In the genomic region with DNA sequence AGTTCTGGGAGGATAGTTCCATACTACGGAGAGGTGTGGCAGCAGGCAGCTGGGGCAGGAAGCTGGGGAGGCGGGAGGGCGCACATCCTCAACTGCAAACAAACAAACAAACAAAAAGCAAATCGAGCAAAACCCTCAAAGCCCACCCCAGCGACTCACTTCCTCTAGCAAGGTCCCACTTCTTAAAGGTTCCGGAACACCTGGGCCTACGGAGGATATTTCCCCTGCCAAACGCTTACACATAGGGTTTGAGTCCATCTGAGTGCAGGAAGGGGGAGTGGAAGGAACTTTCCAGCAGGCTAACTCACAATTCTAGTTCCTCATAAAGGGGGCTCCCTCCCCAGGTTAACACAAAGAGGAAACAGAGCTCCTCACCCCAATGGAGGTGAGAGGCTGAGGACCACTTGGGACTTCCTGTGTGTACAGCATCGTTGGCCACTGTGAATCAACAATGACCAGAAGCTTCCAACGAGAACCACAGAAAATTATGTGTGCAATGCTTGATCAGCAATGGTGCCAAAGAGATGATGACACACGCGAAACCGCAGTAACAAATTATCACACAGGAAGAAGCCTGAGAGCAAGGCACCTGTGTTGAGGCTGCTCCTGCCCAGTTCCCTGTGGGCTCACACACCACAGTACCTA, we compare ENCODE assay signal across 14 mouse cellular contexts.
DNase-seq lines count a peak whose midpoint lies in the region; ATAC-seq lines count a peak whose summit lies in the region.
"Had no signal": no experiment of that assay in that cellular context is flagged by ENCODE, and none has a peak within 500 bp of the region (broad histone marks: within the 10 kb centered on the region; RNA-seq: fewer than 3 reads in every experiment).

No protein-coding gene starts in this region.

- H3K4me1 ChIP-seq in liver, embryonic 12.5 days, result peaks cover 61% of the 10 kb centered on the region
- H3K4me1 ChIP-seq in forebrain, embryonic 15.5 days, result no peaks in the 10 kb centered on the region
- H3K4me1 ChIP-seq: midbrain, embryonic 13.5 days; stomach, embryonic 15.5 days had no signal

- H3K4me2 ChIP-seq in liver, embryonic 12.5 days, result peak overlapping the region; percentile 36
- H3K4me2 ChIP-seq in forebrain, embryonic 15.5 days (replicated peaks), result no peak overlapping the region
- H3K4me2 ChIP-seq: midbrain, embryonic 13.5 days; stomach, embryonic 15.5 days had no signal

- H3K4me3 ChIP-seq in liver, embryonic 12.5 days, result peak overlapping the region; percentile 3; the same call in 1 of the 2 replicates
- no peak overlapping the region for H3K4me3 ChIP-seq in forebrain, embryonic 15.5 days
- H3K4me3 ChIP-seq: gastrocnemius, adult 2 months; midbrain, embryonic 13.5 days; stomach, embryonic 15.5 days had no signal

- no peak overlapping the region for H3K9ac ChIP-seq in liver, embryonic 12.5 days
- H3K9ac ChIP-seq in forebrain, embryonic 15.5 days (replicated peaks), result no peak overlapping the region
- H3K9ac ChIP-seq: midbrain, embryonic 13.5 days; stomach, embryonic 15.5 days had no signal

- peak; percentile 89 for ATAC-seq in CD4-positive, CD25-positive, alpha-beta regulatory T cell, adult 4 months
- no peak for ATAC-seq in liver, embryonic 12.5 days
- no peak for ATAC-seq in forebrain, embryonic 15.5 days (replicated peaks)
- ATAC-seq: midbrain, embryonic 13.5 days had no signal

- H3K36me3 ChIP-seq in liver, embryonic 12.5 days, result no peaks in the 10 kb centered on the region
- H3K36me3 ChIP-seq in forebrain, embryonic 15.5 days, result no peaks in the 10 kb centered on the region
- H3K36me3 ChIP-seq: midbrain, embryonic 13.5 days; stomach, embryonic 15.5 days had no signal

- H3K27ac ChIP-seq in liver, embryonic 12.5 days, result peak overlapping the region; percentile 55
- no peak overlapping the region for H3K27ac ChIP-seq in forebrain, embryonic 15.5 days (replicated peaks)
- H3K27ac ChIP-seq: gastrocnemius, adult 2 months; midbrain, embryonic 13.5 days; stomach, embryonic 15.5 days had no signal

- 46% methylated on average over 13 of the region's 13 CpGs for WGBS in liver, embryonic 12.5 days (ENCODE audit: insufficient replicate concordance)
- 92% methylated on average over 13 of the region's 13 CpGs for WGBS in forebrain, embryonic 15.5 days

- DNase-seq in A20 (ENCODE audit: low read depth, low spot score), result peak; percentile 56
- DNase-seq in spleen, postnatal 10 days (ENCODE audit: low spot score in 2 of 2), result peak; percentile 28 to 48
- DNase-seq in retina, embryonic 14.5 days (ENCODE audit: low spot score), result no peak
- DNase-seq in adrenal gland, postnatal 36 days, result no peak
- DNase-seq: adrenal gland, postnatal 25 days; cerebellum, adult 9-10 months; gastrocnemius, adult 2 months; heart, postnatal 14 days; kidney, postnatal 10 days had no signal

- no peaks in the 10 kb centered on the region for H3K9me3 ChIP-seq in liver, embryonic 12.5 days (replicated peaks)
- no peaks in the 10 kb centered on the region for H3K9me3 ChIP-seq in forebrain, embryonic 15.5 days
- H3K9me3 ChIP-seq: midbrain, embryonic 13.5 days; stomach, embryonic 15.5 days had no signal

- no peaks in the 10 kb centered on the region for H3K27me3 ChIP-seq in liver, embryonic 12.5 days (replicated peaks)
- H3K27me3 ChIP-seq in forebrain, embryonic 15.5 days, result no peaks in the 10 kb centered on the region
- H3K27me3 ChIP-seq: midbrain, embryonic 13.5 days; stomach, embryonic 15.5 days had no signal

Comparison
In these comparisons a context has a peak if more than half of its experiments do, and no peak if none do; other contexts are left out.
1. DNase-seq: peak in A20 (single experiment) and spleen, postnatal 10 days (2 of 2); none in retina, embryonic 14.5 days (single experiment) and adrenal gland, postnatal 36 days (0 of 2).